Comparison of ENCODE assay signal across 8 mouse cellular contexts in genomic region chr12:102308001-102308456, GRCm38 (mm10). TPM values are rescaled to one million over a fixed set of nuclear protein-coding genes. Genes with fewer than 3 reads are reported as not detected.
DNase-seq lines count a peak whose midpoint lies in the region; ATAC-seq lines count a peak whose summit lies in the region.

No protein-coding gene starts in this region.

- no peak overlapping the region for H3K4me3 ChIP-seq in neural tube, embryonic 12.5 days
- no peak overlapping the region for H3K4me3 ChIP-seq in limb, embryonic 15.5 days
- no peak overlapping the region for H3K4me3 ChIP-seq in neural tube, embryonic 15.5 days (replicated peaks)

- peak; percentile 47 to 74 for DNase-seq in adrenal gland, adult (ENCODE audit: inconsistent age in 2 of 2, low spot score in 1 of 2)
- DNase-seq in adrenal gland, adult 8-10 months: no peak
- no peak for DNase-seq in neural tube, embryonic 10.5 days (ENCODE audit: extremely low spot score, low spot score)
- DNase-seq in heart, postnatal 10 days: peak; percentile 79 to 80
- DNase-seq in T-cell, adult 2 months (ENCODE audit: low spot score): no peak

- WGBS in neural tube, embryonic 12.5 days: 75% methylated on average over 6 of the region's 6 CpGs
- WGBS in limb, embryonic 15.5 days: 35% methylated on average over 6 of the region's 6 CpGs
- 52% methylated on average over 6 of the region's 6 CpGs for WGBS in neural tube, embryonic 15.5 days

- H3K4me1 ChIP-seq in neural tube, embryonic 12.5 days: peaks cover 21% of the 10 kb centered on the region
- peaks cover 33% of the 10 kb centered on the region for H3K4me1 ChIP-seq in limb, embryonic 15.5 days
- peaks cover 38% of the 10 kb centered on the region for H3K4me1 ChIP-seq in neural tube, embryonic 15.5 days

- H3K9me3 ChIP-seq in neural tube, embryonic 12.5 days: no peaks in the 10 kb centered on the region
- no peaks in the 10 kb centered on the region for H3K9me3 ChIP-seq in limb, embryonic 15.5 days
- H3K9me3 ChIP-seq in neural tube, embryonic 15.5 days (replicated peaks): no peaks in the 10 kb centered on the region

- no peak overlapping the region for H3K4me2 ChIP-seq in neural tube, embryonic 12.5 days (replicated peaks)
- H3K4me2 ChIP-seq in limb, embryonic 15.5 days: no peak overlapping the region
- no peak overlapping the region for H3K4me2 ChIP-seq in neural tube, embryonic 15.5 days

- H3K36me3 ChIP-seq in neural tube, embryonic 12.5 days: no peaks in the 10 kb centered on the region
- peaks cover 3% of the 10 kb centered on the region; the same call in 1 of the 2 replicates for H3K36me3 ChIP-seq in limb, embryonic 15.5 days
- no peaks in the 10 kb centered on the region for H3K36me3 ChIP-seq in neural tube, embryonic 15.5 days

- no peak overlapping the region for H3K27ac ChIP-seq in neural tube, embryonic 12.5 days
- H3K27ac ChIP-seq in limb, embryonic 15.5 days: peak overlapping the region; percentile 33
- peak overlapping the region; percentile 48 for H3K27ac ChIP-seq in neural tube, embryonic 15.5 days (replicated peaks)

- H3K9ac ChIP-seq in neural tube, embryonic 12.5 days: no peak overlapping the region
- H3K9ac ChIP-seq in limb, embryonic 15.5 days: no peak overlapping the region
- no peak overlapping the region for H3K9ac ChIP-seq in neural tube, embryonic 15.5 days (replicated peaks)

- ATAC-seq in neural tube, embryonic 12.5 days (ENCODE audit: low FRiP score, low read depth): peak; percentile 39; the same call in 1 of the 2 replicates
- ATAC-seq in limb, embryonic 15.5 days (ENCODE audit: insufficient number of reproducible peaks, low FRiP score, low TSS enrichment, low read depth): 0 out of 2 replicates have a peak, but pooled peaks have one; percentile 2
- peak; percentile 29; the same call in 1 of the 2 replicates for ATAC-seq in neural tube, embryonic 15.5 days (ENCODE audit: low FRiP score)

- intact Hi-C loops in heart, postnatal 10 days (cut with DNase I): no loop called here

- H3K27me3 ChIP-seq in neural tube, embryonic 12.5 days (replicated peaks): no peaks in the 10 kb centered on the region
- no peaks in the 10 kb centered on the region for H3K27me3 ChIP-seq in limb, embryonic 15.5 days
- no peaks in the 10 kb centered on the region for H3K27me3 ChIP-seq in neural tube, embryonic 15.5 days (replicated peaks)

RNA-seq across cellular contexts. Expression of gene Rin3, which starts 25.2 kb away (rescaled TPM):
- 10 to 100 TPM; 11.3 to 18.2 (median 14.0) TPM for total RNA-seq in adrenal gland, adult 8-10 months (2022)
- polyA plus RNA-seq in neural tube, embryonic 12.5 days (2016; fragmentation: Nextera tagmentation; extraction: Ambion mirVana): 4.0 and 5.6 TPM in 2 replicates
- total RNA-seq in heart, postnatal 10 days (2021): 10 to 100 TPM; 21.2 to 27.4 TPM
- polyA plus RNA-seq in limb, embryonic 15.5 days (2015; fragmentation: Nextera tagmentation; extraction: Ambion mirVana): 9.3 and 10.5 TPM in 2 replicates
- polyA plus RNA-seq in neural tube, embryonic 15.5 days (2015; fragmentation: Nextera tagmentation; extraction: Ambion mirVana): 3.2 and 6.7 TPM in 2 replicates

Comparison
In these comparisons a context has a peak if more than half of its experiments do, and no peak if none do; other contexts are left out.
1. DNase-seq: peak in adrenal gland, adult (2 of 2) and heart, postnatal 10 days (2 of 2); none in adrenal gland, adult 8-10 months (single experiment), neural tube, embryonic 10.5 days (single experiment) and T-cell, adult 2 months (single experiment).
2. Peak in every context shown above with its lines, with median percentiles within 50 percentile points of each other: ATAC-seq.